Mouse (Mus musculus) heart, embryonic 11.5 days (tissue): ENCODE measurements around the gene Galnt7. TPM values are rescaled to one million over a fixed set of nuclear protein-coding genes. Genes with fewer than 3 reads are reported as not detected.

ENCODE experiments used
- ATAC-seq: fragments of 200-750 bp; cut with Nextera tagmentation; replicated peaks from 2 replicates; pipeline ENCODE4 v1.8.0; 2017; ENCODE audit warnings: moderate library complexity; ENCODE audit not compliant: insufficient number of reproducible peaks, low FRiP score, low TSS enrichment
- H3K27ac ChIP-seq: fragments of 300-500 bp; sonication (generic); 2 replicates; pipeline ENCODE4 v1.5.1; 2014; ENCODE audit warnings: mild to moderate bottlenecking, low read depth, low read length
- H3K27me3 ChIP-seq: fragments of 300-500 bp; sonication (generic); 2 replicates; pipeline ENCODE4 v1.6.1; 2014; ENCODE audit warnings: mild to moderate bottlenecking, low read length, mixed read lengths; ENCODE audit not compliant: control insufficient read depth, insufficient read depth
- H3K36me3 ChIP-seq: fragments of 300-500 bp; sonication (generic); 2 replicates; pipeline ENCODE4 v1.6.1; 2014; ENCODE audit warnings: mild to moderate bottlenecking, low read length, moderate library complexity, mixed read lengths; ENCODE audit not compliant: control insufficient read depth, insufficient read depth
- H3K4me1 ChIP-seq: fragments of 300-500 bp; sonication (generic); 2 replicates; pipeline ENCODE4 v1.6.1; 2014; ENCODE audit warnings: low read length; ENCODE audit not compliant: control insufficient read depth, insufficient read depth
- H3K4me2 ChIP-seq: fragments of 300-500 bp; sonication (generic); 2 replicates; pipeline ENCODE4 v1.6.1; 2014; ENCODE audit warnings: mild to moderate bottlenecking, moderate library complexity
- H3K4me3 ChIP-seq: fragments of 300-500 bp; sonication (generic); 2 replicates; pipeline ENCODE4 v1.5.1; 2014; ENCODE audit warnings: low read depth, low read length
- H3K9ac ChIP-seq: fragments of 300-500 bp; sonication (generic); 2 replicates; pipeline ENCODE4 v1.6.1; 2014; ENCODE audit warnings: mild to moderate bottlenecking, low read depth, low read length, moderate library complexity
- H3K9me3 ChIP-seq: fragments of 300-500 bp; sonication (generic); replicated peaks from 2 replicates; pipeline ENCODE4 v1.6.1; 2016; ENCODE audit warnings: low read length; ENCODE audit not compliant: control insufficient read depth
- WGBS: fragments of 180-500 bp; shearing (Covaris S2); extraction: QIAGEN DNeasy Blood & Tissue Kit; methylation state at CpG from one replicate; pipeline ENCODE4 v1.1.7; 2014; ENCODE audit not compliant: insufficient replicate concordance; 5-methylcytosine and 5-hydroxymethylcytosine counted together
- polyA plus RNA-seq: library from polyadenylated mRNA; unstranded; fragments of >200 nt; fragmentation: Nextera tagmentation; extraction: Ambion mirVana; gene quantifications from 2 replicates; pipeline ENCODE4 v1.2.1, GENCODE M21; 2014

Galnt7 gene
- polyA plus RNA-seq = 8.2 and 8.5 TPM in 2 replicates

- 0% methylated on average over 55 of the region's 74 CpGs for WGBS
- H3K36me3 ChIP-seq = no peaks in the 10 kb centered on the region
- no peaks in the 10 kb centered on the region for H3K4me1 ChIP-seq
- H3K27ac ChIP-seq = peak within 1 kb of the TSS; percentile 82
- peak within 1 kb of the TSS; percentile 86 for H3K9ac ChIP-seq
- no peaks in the 10 kb centered on the region for H3K9me3 ChIP-seq
- peak within 1 kb of the TSS; percentile 77 for H3K4me2 ChIP-seq
- peak within 1 kb of the TSS; percentile 69 for H3K4me3 ChIP-seq
- peak; percentile 86 for ATAC-seq
- 0 out of 2 replicates have a peak, but pooled peaks cover 5% of the 10 kb centered on the region for H3K27me3 ChIP-seq
Observed at GRCm38 (mm10) chr8:57652456-57653055, at the start of gene Galnt7. Galnt7 (minus strand) TSS chr8:57653032.

DNA sequence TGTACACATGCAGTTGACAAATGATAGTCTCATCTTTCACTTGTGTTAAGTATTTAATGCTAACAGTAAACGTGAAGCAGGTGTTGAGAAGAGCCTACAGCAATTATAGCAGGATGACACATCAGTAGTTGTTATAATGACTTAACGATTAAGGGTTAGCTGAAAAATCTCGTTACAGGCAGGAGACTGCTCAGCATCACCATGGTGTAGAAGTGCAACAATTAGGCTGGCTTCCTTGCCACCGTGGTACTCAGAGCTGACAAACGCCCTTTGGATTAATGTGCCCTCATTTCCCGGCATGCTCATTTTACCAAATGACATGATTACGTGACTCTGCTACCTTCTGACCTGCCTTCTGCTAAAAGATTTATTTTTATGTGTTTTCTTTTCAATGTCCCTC lies 35.8 kb upstream of the Galnt7 start:
- 65% methylated on average over 7 of the region's 7 CpGs for WGBS
- H3K4me3 ChIP-seq = no peak overlapping the region
- H3K27ac ChIP-seq = no peak overlapping the region
- H3K4me1 ChIP-seq = no peaks in the 10 kb centered on the region
- no peak overlapping the region for H3K4me2 ChIP-seq
- H3K27me3 ChIP-seq = no peaks in the 10 kb centered on the region
- ATAC-seq = no peak
- H3K9ac ChIP-seq = no peak overlapping the region
- H3K36me3 ChIP-seq = no peaks in the 10 kb centered on the region
- no peaks in the 10 kb centered on the region for H3K9me3 ChIP-seq

- ATAC-seq = no peak
- Histone ChIP-seq H3K27me3 (no peaks in the 10 kb centered on the region), H3K9ac (no peak overlapping the region), H3K27ac (no peak overlapping the region), H3K36me3 (no peaks in the 10 kb centered on the region), H3K4me1 (no peaks in the 10 kb centered on the region), H3K9me3 (no peaks in the 10 kb centered on the region), H3K4me2 (no peak overlapping the region), H3K4me3 (no peak overlapping the region)
- WGBS = 77% methylated on average over 3 of the region's 3 CpGs
Observed at GRCm38 (mm10) chr8:57685803-57686202, 33.0 kb upstream of the Galnt7 start.

DNA sequence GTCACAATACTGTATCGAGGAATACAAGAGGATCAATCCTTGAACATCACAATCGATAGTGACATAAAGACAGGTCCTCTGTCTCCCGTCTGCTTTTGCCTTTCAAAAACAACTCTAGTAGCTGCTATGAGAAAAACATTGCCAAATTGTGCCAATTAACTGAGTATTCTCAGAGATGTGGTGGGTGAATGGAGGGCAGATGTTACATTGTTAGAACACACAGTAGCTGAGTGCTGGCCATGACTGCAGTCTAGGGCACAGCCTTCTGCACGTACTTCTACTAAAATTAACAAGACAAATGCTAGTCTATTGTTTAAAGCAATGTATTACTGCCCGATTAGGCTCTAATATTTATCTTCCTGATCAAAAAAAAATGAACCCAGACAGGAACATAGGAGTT lies 27.2 kb upstream of the Galnt7 start:
- Histone ChIP-seq H3K4me3 (no peak overlapping the region), H3K27me3 (no peaks in the 10 kb centered on the region), H3K4me1 (no peaks in the 10 kb centered on the region), H3K9ac (no peak overlapping the region), H3K4me2 (no peak overlapping the region), H3K27ac (no peak overlapping the region), H3K36me3 (no peaks in the 10 kb centered on the region), H3K9me3 (no peaks in the 10 kb centered on the region)
- ATAC-seq = no peak
- WGBS = 81% methylated on average over 5 of the region's 5 CpGs

- Histone ChIP-seq H3K27me3 (no peaks in the 10 kb centered on the region), H3K9ac (no peak overlapping the region), H3K36me3 (no peaks in the 10 kb centered on the region), H3K9me3 (no peaks in the 10 kb centered on the region), H3K4me1 (no peaks in the 10 kb centered on the region), H3K4me3 (no peak overlapping the region), H3K27ac (no peak overlapping the region), H3K4me2 (no peak overlapping the region)
- no peak for ATAC-seq
- 84% methylated on average over 2 of the region's 2 CpGs for WGBS
Observed at GRCm38 (mm10) chr8:57664121-57664520, 11.3 kb upstream of the Galnt7 start.

DNA sequence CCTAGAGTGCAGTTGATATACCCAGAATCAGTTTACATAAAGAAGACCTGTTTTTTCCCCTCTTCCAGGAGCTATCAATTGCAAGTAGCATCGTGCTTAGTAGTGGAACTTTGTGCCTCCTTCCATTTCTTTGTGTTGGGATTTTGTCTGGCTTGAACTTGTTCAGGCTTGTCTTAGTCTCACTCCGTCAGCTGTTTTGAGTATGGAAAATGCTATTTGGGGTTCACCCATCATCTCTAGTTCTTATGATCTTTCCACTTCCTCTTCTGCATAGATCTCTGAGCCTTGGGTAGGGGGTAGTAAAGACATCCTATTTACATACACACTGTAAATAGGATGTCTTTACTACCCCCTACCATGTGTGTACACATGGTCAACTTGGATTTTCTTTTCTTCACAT lies 7.2 kb upstream of the Galnt7 start:
- H3K9me3 ChIP-seq = no peaks in the 10 kb centered on the region
- H3K27me3 ChIP-seq = no peaks in the 10 kb centered on the region
- H3K27ac ChIP-seq = no peak overlapping the region
- no peak for ATAC-seq
- no peaks in the 10 kb centered on the region for H3K4me1 ChIP-seq
- H3K4me2 ChIP-seq = no peak overlapping the region
- H3K9ac ChIP-seq = no peak overlapping the region
- 84% methylated on average over 2 of the region's 2 CpGs for WGBS
- no peak overlapping the region for H3K4me3 ChIP-seq
- no peaks in the 10 kb centered on the region for H3K36me3 ChIP-seq

DNA sequence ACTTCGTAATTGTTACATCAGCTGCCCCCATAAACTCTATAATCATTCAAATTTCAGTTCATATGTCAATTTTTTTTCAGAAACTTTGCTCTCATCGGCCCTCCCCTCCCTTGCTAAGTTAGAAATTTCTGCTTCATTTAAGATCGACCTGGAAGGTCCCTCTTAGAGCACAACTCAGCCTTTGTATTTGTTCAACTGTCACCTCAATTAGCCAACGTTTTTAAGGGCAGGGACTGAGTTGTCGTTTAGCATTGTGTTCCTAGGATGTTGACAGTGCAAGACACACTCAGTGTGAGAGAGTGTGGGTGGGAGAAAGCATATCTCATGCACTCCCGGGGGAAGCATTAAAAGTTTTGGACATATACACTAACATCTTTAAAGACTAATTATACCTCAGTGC lies 3.6 kb upstream of the Galnt7 start:
- Histone ChIP-seq H3K27ac (no peak overlapping the region), H3K4me1 (no peaks in the 10 kb centered on the region), H3K36me3 (no peaks in the 10 kb centered on the region), H3K9me3 (no peaks in the 10 kb centered on the region), H3K4me2 (no peak overlapping the region), H3K4me3 (no peak overlapping the region), H3K27me3 (no peaks in the 10 kb centered on the region), H3K9ac (no peak overlapping the region)
- ATAC-seq = no peak
- WGBS = 71% methylated on average over 6 of the region's 6 CpGs

- Histone ChIP-seq H3K4me1 (no peaks in the 10 kb centered on the region), H3K9me3 (no peaks in the 10 kb centered on the region), H3K4me2 (peak overlapping the region; percentile 77; the same call in 1 of the 2 replicates), H3K36me3 (no peaks in the 10 kb centered on the region), H3K27ac (no peak overlapping the region), H3K4me3 (no peak overlapping the region), H3K9ac (no peak overlapping the region), H3K27me3 (no peaks in the 10 kb centered on the region)
- 88% methylated on average over 7 of the region's 7 CpGs for WGBS
- no peak for ATAC-seq
Observed at GRCm38 (mm10) chr8:57654146-57654545, 1.3 kb upstream of the Galnt7 start.

GRCm38 (mm10) chr8:57653768-57654125 lies 915 bp upstream of the Galnt7 start:
- no peaks in the 10 kb centered on the region for H3K9me3 ChIP-seq
- no peaks in the 10 kb centered on the region for H3K4me1 ChIP-seq
- peak overlapping the region; percentile 77 for H3K4me2 ChIP-seq
- no peak overlapping the region for H3K27ac ChIP-seq
- no peaks in the 10 kb centered on the region for H3K27me3 ChIP-seq
- no peak for ATAC-seq
- H3K4me3 ChIP-seq = peak overlapping the region; percentile 69
- no peak overlapping the region for H3K9ac ChIP-seq
- 19% methylated on average over 7 of the region's 7 CpGs for whole genome bisulfite sequencing
- no peaks in the 10 kb centered on the region for H3K36me3 ChIP-seq
